Mouse (Mus musculus): ENCODE measurements at regions not wholly inside any gene's neighbourhood (a gene's known extent, or its start where the extent isn't known, plus 50 kb on each side); places are given as distances from the start of the nearest gene placed in this dataset.

- TF ChIP-seq MAX (IDR thresholded peaks at IDR 0.05; ENCODE audit: low read length) (no peak), CTCF (conservative IDR thresholded peaks at IDR 0.05 in 1 of 2, IDR thresholded peaks at IDR 0.05 in 1 of 2; ENCODE audit: low read depth in 2 of 2, low read length in 2 of 2) (no peak), POLR2AphosphoS2 (IDR thresholded peaks at IDR 0.05; ENCODE audit: low read depth, low read length) (no peak), SMC3 (IDR thresholded peaks at IDR 0.05; ENCODE audit: low read depth, low read length) (no peak), MAFK (IDR thresholded peaks at IDR 0.05; ENCODE audit: insufficient replicate concordance, low read length) (no peak), ZC3H11A (IDR thresholded peaks at IDR 0.05; ENCODE audit: low read depth, low read length) (no peak), CHD1 (IDR thresholded peaks at IDR 0.05; ENCODE audit: low read depth, low read length) (no peak), ETS1 (conservative IDR thresholded peaks at IDR 0.05; ENCODE audit: low read depth, low read length) (no peak), E2F4 (IDR thresholded peaks at IDR 0.05; ENCODE audit: insufficient replicate concordance, low read depth, low read length) (no peak), POLR2A (IDR thresholded peaks at IDR 0.05; ENCODE audit: low read depth, low read length) (no peak), CHD2 (IDR thresholded peaks at IDR 0.05; ENCODE audit: low read length) (no peak), MAZ (IDR thresholded peaks at IDR 0.05; ENCODE audit: low read depth, low read length) (no peak)
Measured at GRCm38 (mm10) chr4:131567241-131567640, 270.8 kb downstream of the Ptpru start.

Measured in CH12.LX (cell line).